Mouse (Mus musculus): ENCODE measurements at regions not wholly inside any gene's neighbourhood (a gene's known extent, or its start where the extent isn't known, plus 50 kb on each side); places are given as distances from the start of the nearest gene placed in this dataset.
A peak's percentile ranks its signal among the peaks of the same experiment; 100 is the strongest.

DNA sequence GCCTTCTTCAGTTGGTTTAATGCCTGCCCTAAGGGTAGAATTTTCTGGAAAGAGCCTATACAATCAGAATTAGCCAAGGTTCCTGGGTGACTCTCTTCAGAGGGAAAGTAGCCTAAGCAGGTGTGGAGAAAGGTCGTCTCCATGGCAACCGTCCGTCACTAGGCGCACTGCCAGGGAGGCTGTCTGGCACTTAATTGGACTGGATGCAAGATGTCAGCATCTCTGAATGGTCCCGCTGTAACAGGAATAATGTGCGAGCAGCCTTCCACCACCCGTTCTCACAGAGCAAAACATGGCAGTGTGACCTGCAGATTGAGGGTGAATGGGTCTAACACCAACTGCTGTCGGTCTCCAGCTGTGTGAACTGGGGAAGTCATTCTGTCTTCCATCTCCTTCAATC, 389.6 kb upstream of the Hnrnpa3 start:
- no peak overlapping the region for H3K9ac ChIP-seq (ENCODE audit: low read depth, low read length)
- TF ChIP-seq CTCF (IDR thresholded peaks at IDR 0.05; ENCODE audit: low read depth) = no peak
- H3K27ac ChIP-seq = no peak overlapping the region
- DNase-seq (ENCODE audit: low spot score) = no peak
- H3K9me3 ChIP-seq (replicated peaks; ENCODE audit: low read length) = no peaks in the 10 kb centered on the region
- H3K4me3 ChIP-seq (replicated peaks; ENCODE audit: low read depth, low read length) = no peak overlapping the region
- no peaks in the 10 kb centered on the region for H3K27me3 ChIP-seq (ENCODE audit: insufficient read depth, low read length)
- ATAC-seq (replicated peaks; ENCODE audit: low FRiP score, low read depth) = no peak
- no peaks in the 10 kb centered on the region for H3K4me1 ChIP-seq (replicated peaks; ENCODE audit: insufficient read depth, low read length)
- H3K4me2 ChIP-seq (ENCODE audit: low read length) = no peak overlapping the region
- WGBS = 65% methylated on average over 8 of the region's 8 CpGs
- no peaks in the 10 kb centered on the region for H3K36me3 ChIP-seq (ENCODE audit: insufficient read depth, low read length)

DNA sequence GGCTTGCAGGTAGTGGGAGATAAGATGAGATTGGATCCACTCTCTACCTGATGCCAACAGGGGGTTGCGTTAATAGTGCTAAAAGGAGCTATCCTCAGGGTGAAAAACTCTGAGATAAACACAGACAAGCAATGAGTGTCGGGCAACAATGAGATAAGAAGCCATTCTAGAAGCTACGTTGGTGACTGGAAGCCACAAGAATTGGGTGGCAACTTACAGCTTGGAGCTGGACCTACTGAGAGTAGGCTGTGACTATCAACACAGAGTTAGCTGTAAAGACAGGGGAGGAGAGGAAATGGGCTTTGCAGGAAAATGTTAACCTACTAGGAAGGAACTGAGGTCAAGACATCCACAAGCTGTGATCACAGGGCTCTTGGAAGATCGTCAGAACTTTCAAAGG, 388.9 kb upstream of the Hnrnpa3 start:
- no peak overlapping the region for H3K27ac ChIP-seq
- WGBS = 75% methylated on average over 4 of the region's 4 CpGs
- DNase-seq (ENCODE audit: low spot score) = no peak
- TF ChIP-seq CTCF (IDR thresholded peaks at IDR 0.05; ENCODE audit: low read depth) = no peak
- no peaks in the 10 kb centered on the region for H3K27me3 ChIP-seq (ENCODE audit: insufficient read depth, low read length)
- H3K9ac ChIP-seq (ENCODE audit: low read depth, low read length) = no peak overlapping the region
- no peak overlapping the region for H3K4me2 ChIP-seq (ENCODE audit: low read length)
- no peaks in the 10 kb centered on the region for H3K4me1 ChIP-seq (replicated peaks; ENCODE audit: insufficient read depth, low read length)
- H3K4me3 ChIP-seq (replicated peaks; ENCODE audit: low read depth, low read length) = no peak overlapping the region
- H3K36me3 ChIP-seq (ENCODE audit: insufficient read depth, low read length) = no peaks in the 10 kb centered on the region
- no peaks in the 10 kb centered on the region for H3K9me3 ChIP-seq (replicated peaks; ENCODE audit: low read length)
- ATAC-seq (replicated peaks; ENCODE audit: low FRiP score, low read depth) = no peak

- ATAC-seq (replicated peaks; ENCODE audit: low FRiP score, low read depth) (no peak), DNase-seq (ENCODE audit: low spot score) (no peak)
- Histone ChIP-seq H3K4me1 (replicated peaks; ENCODE audit: insufficient read depth, low read length) (no peaks in the 10 kb centered on the region), H3K4me2 (ENCODE audit: low read length) (no peak overlapping the region), H3K27ac (no peak overlapping the region), H3K36me3 (ENCODE audit: insufficient read depth, low read length) (no peaks in the 10 kb centered on the region), H3K4me3 (replicated peaks; ENCODE audit: low read depth, low read length) (no peak overlapping the region), H3K9ac (ENCODE audit: low read depth, low read length) (no peak overlapping the region), H3K27me3 (ENCODE audit: insufficient read depth, low read length) (no peaks in the 10 kb centered on the region), H3K9me3 (replicated peaks; ENCODE audit: low read length) (no peaks in the 10 kb centered on the region)
- 84% methylated on average over 1 of the region's 1 CpGs for WGBS
- TF ChIP-seq CTCF (IDR thresholded peaks at IDR 0.05; ENCODE audit: low read depth) = no peak
Observed at GRCm38 (mm10) chr2:75287900-75288299, 371.2 kb upstream of the Hnrnpa3 start.

- Histone ChIP-seq H3K27ac (no peak overlapping the region), H3K4me2 (ENCODE audit: low read length) (no peak overlapping the region), H3K27me3 (ENCODE audit: insufficient read depth, low read length) (no peaks in the 10 kb centered on the region), H3K4me3 (replicated peaks; ENCODE audit: low read depth, low read length) (no peak overlapping the region), H3K4me1 (replicated peaks; ENCODE audit: insufficient read depth, low read length) (no peaks in the 10 kb centered on the region), H3K9me3 (replicated peaks; ENCODE audit: low read length) (no peaks in the 10 kb centered on the region), H3K36me3 (ENCODE audit: insufficient read depth, low read length) (no peaks in the 10 kb centered on the region), H3K9ac (ENCODE audit: low read depth, low read length) (no peak overlapping the region)
- DNase-seq (ENCODE audit: low spot score) = no peak
- 83% methylated on average over 2 of the region's 2 CpGs for WGBS
- ATAC-seq (replicated peaks; ENCODE audit: low FRiP score, low read depth) = no peak
- no peak for TF ChIP-seq CTCF (IDR thresholded peaks at IDR 0.05; ENCODE audit: low read depth)
Observed at GRCm38 (mm10) chr2:75291674-75292073, 367.4 kb upstream of the Hnrnpa3 start.

- TF ChIP-seq CTCF (IDR thresholded peaks at IDR 0.05; ENCODE audit: low read depth) = no peak
- H3K4me3 ChIP-seq (replicated peaks; ENCODE audit: low read depth, low read length) = no peak overlapping the region
Observed at GRCm38 (mm10) chr2:75306821-75307220, 352.2 kb upstream of the Hnrnpa3 start.

GRCm38 (mm10) chr2:75311191-75311590, 347.9 kb upstream of the Hnrnpa3 start:
- Histone ChIP-seq H3K27me3 (ENCODE audit: insufficient read depth, low read length) (no peaks in the 10 kb centered on the region), H3K36me3 (ENCODE audit: insufficient read depth, low read length) (no peaks in the 10 kb centered on the region), H3K4me2 (ENCODE audit: low read length) (no peak overlapping the region), H3K27ac (no peak overlapping the region), H3K4me3 (replicated peaks; ENCODE audit: low read depth, low read length) (no peak overlapping the region), H3K9me3 (replicated peaks; ENCODE audit: low read length) (no peaks in the 10 kb centered on the region), H3K9ac (ENCODE audit: low read depth, low read length) (no peak overlapping the region), H3K4me1 (replicated peaks; ENCODE audit: insufficient read depth, low read length) (no peaks in the 10 kb centered on the region)
- 59% methylated on average over 4 of the region's 4 CpGs for WGBS
- DNase-seq (ENCODE audit: low spot score) (no peak), ATAC-seq (replicated peaks; ENCODE audit: low FRiP score, low read depth) (no peak)
- no peak for TF ChIP-seq CTCF (IDR thresholded peaks at IDR 0.05; ENCODE audit: low read depth)

More at GRCm38 (mm10) chr2:75306821-75307220, 352.2 kb upstream of the Hnrnpa3 start:
- Histone ChIP-seq H3K27me3 (ENCODE audit: insufficient read depth, low read length) (no peaks in the 10 kb centered on the region), H3K36me3 (ENCODE audit: insufficient read depth, low read length) (no peaks in the 10 kb centered on the region), H3K9me3 (replicated peaks; ENCODE audit: low read length) (no peaks in the 10 kb centered on the region), H3K4me1 (replicated peaks; ENCODE audit: insufficient read depth, low read length) (no peaks in the 10 kb centered on the region), H3K27ac (no peak overlapping the region), H3K4me2 (ENCODE audit: low read length) (no peak overlapping the region), H3K9ac (ENCODE audit: low read depth, low read length) (no peak overlapping the region)
- DNase-seq (ENCODE audit: low spot score) (no peak), ATAC-seq (replicated peaks; ENCODE audit: low FRiP score, low read depth) (no peak)
- 76% methylated on average over 3 of the region's 3 CpGs for whole genome bisulfite sequencing

- no peak for ATAC-seq (replicated peaks; ENCODE audit: low FRiP score, low read depth)
- H3K9ac ChIP-seq (ENCODE audit: low read depth, low read length) = no peak overlapping the region
- H3K27me3 ChIP-seq (ENCODE audit: insufficient read depth, low read length) = no peaks in the 10 kb centered on the region
- peak; percentile 72 for TF ChIP-seq CTCF (IDR thresholded peaks at IDR 0.05; ENCODE audit: low read depth)
- H3K27ac ChIP-seq = no peak overlapping the region
- no peaks in the 10 kb centered on the region for H3K4me1 ChIP-seq (replicated peaks; ENCODE audit: insufficient read depth, low read length)
- 11% methylated on average over 7 of the region's 7 CpGs for WGBS
- H3K36me3 ChIP-seq (ENCODE audit: insufficient read depth, low read length) = no peaks in the 10 kb centered on the region
- no peak overlapping the region for H3K4me2 ChIP-seq (ENCODE audit: low read length)
- peak; percentile 77 for DNase-seq (ENCODE audit: low spot score)
- H3K9me3 ChIP-seq (replicated peaks; ENCODE audit: low read length) = no peaks in the 10 kb centered on the region
- H3K4me3 ChIP-seq (replicated peaks; ENCODE audit: low read depth, low read length) = no peak overlapping the region
Observed at GRCm38 (mm10) chr2:75312246-75312645, 346.8 kb upstream of the Hnrnpa3 start.
